Comparison of ENCODE assay signal across 8 mouse cellular contexts in genomic region chr17:25578920-25579319, GRCm38 (mm10). TPM values are rescaled to one million over a fixed set of nuclear protein-coding genes. Genes with fewer than 3 reads are reported as not detected.
DNase-seq lines count a peak whose midpoint lies in the region; ATAC-seq and TF ChIP-seq lines count a peak whose summit lies in the region.

Lmf1 (plus strand) TSS chr17:25579085.

- peak; percentile 98 for DNase-seq in MEL (ENCODE audit: low read depth, low spot score)
- peak; percentile 95 to 97 for DNase-seq in cerebellum, adult 2 months
- peak; percentile 96 for DNase-seq in forebrain, postnatal 0 days
- peak; percentile 97 for DNase-seq in heart, postnatal 4 days
- DNase-seq in layer of hippocampus, adult 9-10 months (ENCODE audit: low spot score), result peak; percentile 91
- peak; percentile 78 for DNase-seq in ovary, postnatal 10 days (ENCODE audit: low spot score)
- DNase-seq in thymus, postnatal 10 days (ENCODE audit: low spot score in 2 of 2), result peak; percentile 96 to 97

- under 1% methylated on average over 31 of the region's 31 CpGs for WGBS in cerebellum, adult 2 months
- under 1% methylated on average over 31 of the region's 31 CpGs for WGBS in forebrain, postnatal 0 days
- WGBS in lung, embryonic 16.5 days, result 1% methylated on average over 31 of the region's 31 CpGs

- H3K4me3 ChIP-seq in MEL (ENCODE audit: control insufficient read depth in 1 of 2, insufficient read depth in 1 of 2, low read depth in 2 of 2, low read length in 2 of 2), result peak within 1 kb of the TSS; percentile 93 to 96
- peak within 1 kb of the TSS; percentile 76 for H3K4me3 ChIP-seq in cerebellum, adult 2 months (replicated peaks; ENCODE audit: insufficient read depth, low read depth, low read length)
- H3K4me3 ChIP-seq in forebrain, postnatal 0 days (ENCODE audit: low read depth, low read length), result peak within 1 kb of the TSS; percentile 62
- peak within 1 kb of the TSS; percentile 71 for H3K4me3 ChIP-seq in lung, embryonic 16.5 days (ENCODE audit: low read length)

- H3K79me2 ChIP-seq in MEL (ENCODE audit: control insufficient read depth, insufficient read depth, low read length, poor library complexity), result peaks cover 6% of the 10 kb centered on the region

- H3K4me2 ChIP-seq in forebrain, postnatal 0 days (ENCODE audit: low read depth), result peak within 1 kb of the TSS; percentile 90
- peak within 1 kb of the TSS; percentile 96 for H3K4me2 ChIP-seq in lung, embryonic 16.5 days (ENCODE audit: low read depth, low read length)

- ATAC-seq in forebrain, postnatal 0 days, result peak; percentile 98
- peak; percentile 98 for ATAC-seq in lung, embryonic 16.5 days (ENCODE audit: low read depth)

- peak within 1 kb of the TSS; percentile 68 for H3K27ac ChIP-seq in MEL (ENCODE audit: control insufficient read depth, low read depth, low read length)
- peak within 1 kb of the TSS; percentile 48; the same call in 1 of the 2 replicates for H3K27ac ChIP-seq in cerebellum, adult 2 months (ENCODE audit: insufficient read depth, low read length)
- peak within 1 kb of the TSS; percentile 62; the same call in 1 of the 2 replicates for H3K27ac ChIP-seq in forebrain, postnatal 0 days (ENCODE audit: low read depth, low read length)
- H3K27ac ChIP-seq in lung, embryonic 16.5 days (ENCODE audit: low read length), result peak within 1 kb of the TSS; percentile 53

- peaks cover 0 to 23% of the 10 kb centered on the region in 2 experiments; a peak in 2 of 4 replicates for H3K4me1 ChIP-seq in MEL (ENCODE audit: control insufficient read depth in 1 of 2, insufficient read depth in 2 of 2, low read length in 2 of 2)
- peaks cover 6% of the 10 kb centered on the region; the same call in 1 of the 2 replicates for H3K4me1 ChIP-seq in cerebellum, adult 2 months (ENCODE audit: control insufficient read depth, insufficient read depth, low read length)
- H3K4me1 ChIP-seq in forebrain, postnatal 0 days (ENCODE audit: insufficient read depth), result 0 out of 2 replicates have a peak, but pooled peaks cover 6% of the 10 kb centered on the region
- peaks cover 15% of the 10 kb centered on the region for H3K4me1 ChIP-seq in lung, embryonic 16.5 days (replicated peaks; ENCODE audit: control insufficient read depth, insufficient read depth, low read length)

- H3K36me3 ChIP-seq in MEL (ENCODE audit: control insufficient read depth in 1 of 2, insufficient read depth in 2 of 2, low read length in 2 of 2), result peaks cover 0 to 12% of the 10 kb centered on the region in 2 experiments; a peak in 2 of 4 replicates
- no peaks in the 10 kb centered on the region for H3K36me3 ChIP-seq in forebrain, postnatal 0 days (ENCODE audit: insufficient read depth)
- no peaks in the 10 kb centered on the region for H3K36me3 ChIP-seq in lung, embryonic 16.5 days (ENCODE audit: control insufficient read depth, insufficient read depth, low read length)

- TF ChIP-seq POLR2A in MEL (IDR thresholded peaks at IDR 0.05; ENCODE audit: control insufficient read depth in 1 of 2, insufficient read depth in 1 of 2, low read depth in 1 of 2, low read length in 2 of 2, poor library complexity in 1 of 2), result peak; percentile 86 to 93
- TF ChIP-seq POLR2A in cerebellum, adult 2 months (IDR thresholded peaks at IDR 0.05; ENCODE audit: borderline replicate concordance, insufficient read depth, low read length), result peak; percentile 94

- no peak for TF ChIP-seq CTCF in MEL (IDR thresholded peaks at IDR 0.05 in 2 of 3, conservative IDR thresholded peaks at IDR 0.05 in 1 of 3; ENCODE audit: control insufficient read depth in 1 of 3, insufficient read depth in 1 of 3, low read depth in 2 of 3, low read length in 3 of 3, poor library complexity in 1 of 3, severe bottlenecking in 1 of 3)
- no peak for TF ChIP-seq CTCF in cerebellum, adult 2 months (IDR thresholded peaks at IDR 0.05; ENCODE audit: borderline replicate concordance, insufficient read depth, low read depth, low read length)
- TF ChIP-seq CTCF in forebrain, postnatal 0 days (IDR thresholded peaks at IDR 0.05; ENCODE audit: low read depth), result peak; percentile 53

- no peaks in the 10 kb centered on the region for H3K9me3 ChIP-seq in MEL (replicated peaks; ENCODE audit: insufficient read depth, low read length)
- no peaks in the 10 kb centered on the region for H3K9me3 ChIP-seq in forebrain, postnatal 0 days (ENCODE audit: low read length)
- no peaks in the 10 kb centered on the region for H3K9me3 ChIP-seq in lung, embryonic 16.5 days (ENCODE audit: control insufficient read depth, low read length)

- TF ChIP-seq EP300 in MEL (IDR thresholded peaks at IDR 0.05; ENCODE audit: low read depth in 1 of 2, low read length in 2 of 2), result no peak

- H3K9ac ChIP-seq in MEL (ENCODE audit: control insufficient read depth, low read depth, low read length, poor library complexity, severe bottlenecking), result peak within 1 kb of the TSS; percentile 94
- H3K9ac ChIP-seq in forebrain, postnatal 0 days, result peak within 1 kb of the TSS; percentile 61
- peak within 1 kb of the TSS; percentile 78 for H3K9ac ChIP-seq in lung, embryonic 16.5 days (ENCODE audit: low read length)

- TF ChIP-seq RAD21 in MEL (IDR thresholded peaks at IDR 0.05; ENCODE audit: low read depth, low read length), result no peak

- H3K27me3 ChIP-seq in MEL (ENCODE audit: control insufficient read depth in 1 of 2, insufficient read depth in 2 of 2, low read length in 2 of 2), result no peaks in the 10 kb centered on the region
- no peaks in the 10 kb centered on the region for H3K27me3 ChIP-seq in cerebellum, adult 2 months (ENCODE audit: control insufficient read depth, insufficient read depth, low read length)
- no peaks in the 10 kb centered on the region for H3K27me3 ChIP-seq in forebrain, postnatal 0 days (ENCODE audit: insufficient read depth, low read length)
- no peaks in the 10 kb centered on the region for H3K27me3 ChIP-seq in lung, embryonic 16.5 days (ENCODE audit: control insufficient read depth, insufficient read depth, low read depth, low read length)

TF ChIP-seq in MEL, 35 proteins besides CTCF, POLR2A, EP300 and RAD21:
- TF ChIP-seq ELF1 (IDR thresholded peaks at IDR 0.05; ENCODE audit: low read depth, low read length), result peak; percentile 18; the same call in 1 of the 2 replicates
- TF ChIP-seq MXI1 (IDR thresholded peaks at IDR 0.05; ENCODE audit: low read depth, low read length), result peak; percentile 88; the same call in 1 of the 2 replicates
- TF ChIP-seq BHLHE40 (IDR thresholded peaks at IDR 0.05; ENCODE audit: borderline replicate concordance, low read depth, low read length), result no peak
- TF ChIP-seq MAX (IDR thresholded peaks at IDR 0.05; ENCODE audit: low read length), result peak; percentile 63; the same call in 1 of the 2 replicates
- peak; percentile 85 for TF ChIP-seq SIN3A (IDR thresholded peaks at IDR 0.05; ENCODE audit: low read length)
- TF ChIP-seq TCF12 (IDR thresholded peaks at IDR 0.05; ENCODE audit: low read depth, low read length), result peak; percentile 62
- peak; percentile 55 for TF ChIP-seq USF1 (IDR thresholded peaks at IDR 0.05; ENCODE audit: low read depth, low read length)
- no peak for TF ChIP-seq ZKSCAN1 (IDR thresholded peaks at IDR 0.05; ENCODE audit: low read depth, low read length)
- TF ChIP-seq POLR2AphosphoS2 (IDR thresholded peaks at IDR 0.05; ENCODE audit: low read length), result peak; percentile 73; the same call in 1 of the 2 replicates
- peak; percentile 80 for TF ChIP-seq HCFC1 (IDR thresholded peaks at IDR 0.05; ENCODE audit: low read depth, low read length)
- no peak for TF ChIP-seq GABPA (IDR thresholded peaks at IDR 0.05; ENCODE audit: low read depth, low read length)
- TF ChIP-seq NELFE (IDR thresholded peaks at IDR 0.05; ENCODE audit: low read depth, low read length), result peak; percentile 80
- TF ChIP-seq JUND (IDR thresholded peaks at IDR 0.05; ENCODE audit: low read depth, low read length), result no peak
- peak; percentile 82; the same call in 1 of the 2 replicates for TF ChIP-seq ZMIZ1 (IDR thresholded peaks at IDR 0.05; ENCODE audit: low read depth, low read length)
- no peak for TF ChIP-seq GATA1 (IDR thresholded peaks at IDR 0.05; ENCODE audit: low read depth, low read length)
- TF ChIP-seq TBP (IDR thresholded peaks at IDR 0.05; ENCODE audit: low read depth, low read length), result peak; percentile 80
- no peak for TF ChIP-seq USF2 (IDR thresholded peaks at IDR 0.05; ENCODE audit: borderline replicate concordance in 1 of 2, insufficient read depth in 1 of 2, low read depth in 1 of 2, low read length in 2 of 2)
- peak; percentile 76 for TF ChIP-seq MYC (IDR thresholded peaks at IDR 0.05; ENCODE audit: low read depth, low read length)
- no peak for TF ChIP-seq MYB (IDR thresholded peaks at IDR 0.05; ENCODE audit: low read depth, low read length)
- TF ChIP-seq CHD1 (IDR thresholded peaks at IDR 0.05; ENCODE audit: low read depth, low read length), result no peak
- TF ChIP-seq NRF1 (IDR thresholded peaks at IDR 0.05; ENCODE audit: insufficient read depth, low read depth, low read length, poor library complexity, severe bottlenecking), result peak; percentile 78

RNA-seq across cellular contexts. Expression of gene Lmf1, which starts in this region (rescaled TPM):
- total RNA-seq in MEL (2012; rRNA removed), result 14.0 and 16.0 TPM in 2 replicates
- polyA plus RNA-seq in MEL (2012; ENCODE audit: insufficient read depth in 1 of 2, insufficient read length in 2 of 2, low read depth in 1 of 2, low replicate concordance in 2 of 2, missing spikeins in 1 of 2), result 10 to 100 TPM in 1 of 2 experiments, not detected in 1; 30.5 TPM
- polyA plus RNA-seq in cerebellum, adult 2 months (2012; rRNA removed), result 18.6 and 19.1 TPM in 2 replicates
- 21.5 and 28.1 TPM in 2 replicates for total RNA-seq in forebrain, postnatal 0 days (2014; rRNA removed)
- 13.9 and 17.8 TPM in 2 replicates for polyA plus RNA-seq in forebrain, postnatal 0 days (2015; fragmentation: Nextera tagmentation; extraction: Ambion mirVana)
- 10 to 100 TPM; 26.2 to 27.6 TPM for total RNA-seq in heart, postnatal 4 days (2021)
- 26.9 TPM in 2 replicates for polyA plus RNA-seq in lung, embryonic 16.5 days (2015; fragmentation: Nextera tagmentation; extraction: Ambion mirVana)

Comparison
In these comparisons a context has a peak if more than half of its experiments do, and no peak if none do; other contexts are left out.
1. Peak in every context shown above with its lines: DNase-seq, ATAC-seq, H3K4me3 ChIP-seq and H3K27ac ChIP-seq.